Comparison of ENCODE assay signal across 19 mouse cellular contexts in the genomic region with DNA sequence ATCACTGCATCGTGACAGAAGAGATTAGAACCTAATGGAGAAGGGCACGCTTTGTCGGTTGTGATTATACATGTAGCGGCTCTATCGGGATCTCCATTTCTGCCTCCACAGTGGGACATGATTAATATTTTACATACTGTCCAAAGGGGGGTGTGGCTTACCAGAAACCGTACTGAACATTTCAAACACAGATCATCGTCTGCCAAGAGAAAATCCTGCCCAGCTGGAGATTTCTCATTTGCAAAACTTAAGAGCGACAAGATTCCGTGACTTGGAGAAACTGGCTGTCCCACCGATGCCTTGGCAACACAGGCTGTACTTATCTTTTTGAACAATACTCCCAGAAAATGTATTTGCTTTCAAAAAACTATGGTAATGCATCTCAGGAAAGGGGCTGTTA. TPM values are rescaled to one million over a fixed set of nuclear protein-coding genes. Genes with fewer than 3 reads are reported as not detected.
DNase-seq lines count a peak whose midpoint lies in the region; ATAC-seq and TF ChIP-seq lines count a peak whose summit lies in the region.
"Had no signal": no experiment of that assay in that cellular context is flagged by ENCODE, and none has a peak within 500 bp of the region (broad histone marks: within the 10 kb centered on the region; RNA-seq: fewer than 3 reads in every experiment).

No protein-coding gene starts in this region.

- no peaks in the 10 kb centered on the region for H3K27me3 ChIP-seq in heart, postnatal 0 days (ENCODE audit: control insufficient read depth, insufficient read depth, low read length)
- H3K27me3 ChIP-seq in lung, embryonic 16.5 days (ENCODE audit: control insufficient read depth, insufficient read depth, low read depth, low read length): no peaks in the 10 kb centered on the region
- H3K27me3 ChIP-seq in stomach, embryonic 16.5 days (ENCODE audit: control insufficient read depth, insufficient read depth, low read length): no peaks in the 10 kb centered on the region
- H3K27me3 ChIP-seq: limb, embryonic 13.5 days; liver, embryonic 13.5 days; neural tube, embryonic 13.5 days had no signal

- no peak overlapping the region for H3K4me2 ChIP-seq in heart, postnatal 0 days (ENCODE audit: low read depth, low read length)
- no peak overlapping the region for H3K4me2 ChIP-seq in lung, embryonic 16.5 days (ENCODE audit: low read depth, low read length)
- no peak overlapping the region for H3K4me2 ChIP-seq in stomach, embryonic 16.5 days (ENCODE audit: low read depth, low read length)
- H3K4me2 ChIP-seq: limb, embryonic 13.5 days; liver, embryonic 13.5 days; midbrain, embryonic 12.5 days; neural tube, embryonic 13.5 days had no signal

- WGBS in heart, postnatal 0 days: 66% methylated on average over 10 of the region's 10 CpGs
- 45% methylated on average over 10 of the region's 10 CpGs for WGBS in lung, embryonic 16.5 days
- 41% methylated on average over 10 of the region's 10 CpGs for WGBS in stomach, embryonic 16.5 days

- H3K9ac ChIP-seq in heart, postnatal 0 days (replicated peaks; ENCODE audit: low read depth, low read length): no peak overlapping the region
- no peak overlapping the region for H3K9ac ChIP-seq in lung, embryonic 16.5 days (ENCODE audit: low read length)
- no peak overlapping the region for H3K9ac ChIP-seq in stomach, embryonic 16.5 days (ENCODE audit: low read length)
- H3K9ac ChIP-seq: limb, embryonic 13.5 days; liver, embryonic 13.5 days; midbrain, embryonic 12.5 days; neural tube, embryonic 13.5 days had no signal

- intact Hi-C loops in heart, postnatal 10 days (cut with DNase I): no loop called here
- intact Hi-C loops in left cerebral cortex, postnatal 36 days (cut with DNase I): loop anchor here (5.0 kb wide), 1 partner anchor 180 kb away; no protein-coding TSS in a partner anchor

- ATAC-seq in heart, postnatal 0 days (ENCODE audit: insufficient read depth, low read depth): no peak
- ATAC-seq in lung, embryonic 16.5 days (ENCODE audit: low read depth): peak; percentile 80
- peak; percentile 39; the same call in 1 of the 2 replicates for ATAC-seq in stomach, embryonic 16.5 days (ENCODE audit: insufficient read depth, low FRiP score)

- no peak overlapping the region for H3K4me3 ChIP-seq in heart, postnatal 0 days (ENCODE audit: low read depth, low read length)
- no peak overlapping the region for H3K4me3 ChIP-seq in lung, embryonic 16.5 days (ENCODE audit: low read length)
- no peak overlapping the region for H3K4me3 ChIP-seq in stomach, embryonic 16.5 days (replicated peaks; ENCODE audit: low read length)
- H3K4me3 ChIP-seq: limb, embryonic 13.5 days; liver, embryonic 13.5 days; midbrain, embryonic 12.5 days; neural tube, embryonic 13.5 days had no signal

- peaks cover 4% of the 10 kb centered on the region; the same call in 1 of the 2 replicates for H3K36me3 ChIP-seq in heart, postnatal 0 days (replicated peaks; ENCODE audit: control insufficient read depth, insufficient read depth, low read length)
- no peaks in the 10 kb centered on the region for H3K36me3 ChIP-seq in lung, embryonic 16.5 days (ENCODE audit: control insufficient read depth, insufficient read depth, low read length)
- no peaks in the 10 kb centered on the region for H3K36me3 ChIP-seq in stomach, embryonic 16.5 days (ENCODE audit: control insufficient read depth, insufficient read depth, low read length)
- H3K36me3 ChIP-seq: liver, embryonic 13.5 days; midbrain, embryonic 12.5 days; neural tube, embryonic 13.5 days had no signal

- no peaks in the 10 kb centered on the region for H3K9me3 ChIP-seq in heart, postnatal 0 days (replicated peaks; ENCODE audit: control insufficient read depth, low read length)
- H3K9me3 ChIP-seq in lung, embryonic 16.5 days (ENCODE audit: control insufficient read depth, low read length): no peaks in the 10 kb centered on the region
- H3K9me3 ChIP-seq in stomach, embryonic 16.5 days (replicated peaks; ENCODE audit: control insufficient read depth, low read length): no peaks in the 10 kb centered on the region
- H3K9me3 ChIP-seq: limb, embryonic 13.5 days; liver, embryonic 13.5 days; midbrain, embryonic 12.5 days; neural tube, embryonic 13.5 days had no signal

- DNase-seq in heart, postnatal 0 days (ENCODE audit: low spot score): no peak
- no peak for DNase-seq in heart, postnatal 10 days
- no peak for DNase-seq in lung, adult 18-20 months
- peak; percentile 60 for DNase-seq in lung, postnatal 10 days
- DNase-seq in left cerebral cortex, postnatal 36 days (ENCODE audit: low spot score in 2 of 2): no peak
- no peak for DNase-seq in spleen, postnatal 4 days (ENCODE audit: low spot score in 2 of 2)
- DNase-seq: adrenal gland, adult 8-10 months; cerebellum, adult 9-11 months; embryo, embryonic 11 days; heart, adult 11 months; heart, postnatal 4 days; liver, embryonic 13.5 days; right cerebral cortex, adult 18-20 months; thymus, adult 2 months had no signal

- TF ChIP-seq CTCF in heart, postnatal 0 days (IDR thresholded peaks at IDR 0.05; ENCODE audit: low read depth): no peak

- 0 out of 2 replicates have a peak overlapping the region, but pooled peaks have one; percentile 56 for H3K27ac ChIP-seq in heart, postnatal 0 days (ENCODE audit: low read depth)
- H3K27ac ChIP-seq in lung, embryonic 16.5 days (ENCODE audit: low read length): peak overlapping the region; percentile 62
- H3K27ac ChIP-seq in stomach, embryonic 16.5 days (ENCODE audit: low read length): peak overlapping the region; percentile 44
- H3K27ac ChIP-seq: limb, embryonic 13.5 days; liver, embryonic 13.5 days; neural tube, embryonic 13.5 days had no signal

- no peak for TF ChIP-seq EP300 in heart, postnatal 0 days (IDR thresholded peaks at IDR 0.05; ENCODE audit: low read depth)

- H3K4me1 ChIP-seq in heart, postnatal 0 days (ENCODE audit: control insufficient read depth, insufficient read depth): peaks cover 54% of the 10 kb centered on the region
- H3K4me1 ChIP-seq in lung, embryonic 16.5 days (replicated peaks; ENCODE audit: control insufficient read depth, insufficient read depth, low read length): peaks cover 46% of the 10 kb centered on the region
- peaks cover 45% of the 10 kb centered on the region for H3K4me1 ChIP-seq in stomach, embryonic 16.5 days (ENCODE audit: control insufficient read depth, insufficient read depth, low read length)
- H3K4me1 ChIP-seq: liver, embryonic 13.5 days had no signal

RNA-seq across cellular contexts. Expression of a gene that starts 25.1 kb away (rescaled TPM):
- 116 and 128 TPM in 2 replicates for total RNA-seq in heart, postnatal 0 days (2014; rRNA removed; ENCODE audit: low replicate concordance)
- polyA plus RNA-seq in heart, postnatal 0 days (2015; fragmentation: Nextera tagmentation; extraction: Ambion mirVana): 7.6 and 12.2 TPM in 2 replicates
- total RNA-seq in heart, postnatal 10 days (2021): 10 to 100 TPM; 41.4 to 69.5 TPM
- polyA plus RNA-seq in lung, embryonic 16.5 days (2015; fragmentation: Nextera tagmentation; extraction: Ambion mirVana): 7.0 and 8.2 TPM in 2 replicates
- 8.3 and 9.1 TPM in 2 replicates for polyA plus RNA-seq in stomach, embryonic 16.5 days (2015; fragmentation: Nextera tagmentation; extraction: Ambion mirVana)
- 10 to 100 TPM; 45.1 to 50.9 TPM for total RNA-seq in left cerebral cortex, postnatal 36 days (2021)
